Mouse (Mus musculus): ENCODE measurements around the gene Prdm11.

Gene Prdm11

DNA sequence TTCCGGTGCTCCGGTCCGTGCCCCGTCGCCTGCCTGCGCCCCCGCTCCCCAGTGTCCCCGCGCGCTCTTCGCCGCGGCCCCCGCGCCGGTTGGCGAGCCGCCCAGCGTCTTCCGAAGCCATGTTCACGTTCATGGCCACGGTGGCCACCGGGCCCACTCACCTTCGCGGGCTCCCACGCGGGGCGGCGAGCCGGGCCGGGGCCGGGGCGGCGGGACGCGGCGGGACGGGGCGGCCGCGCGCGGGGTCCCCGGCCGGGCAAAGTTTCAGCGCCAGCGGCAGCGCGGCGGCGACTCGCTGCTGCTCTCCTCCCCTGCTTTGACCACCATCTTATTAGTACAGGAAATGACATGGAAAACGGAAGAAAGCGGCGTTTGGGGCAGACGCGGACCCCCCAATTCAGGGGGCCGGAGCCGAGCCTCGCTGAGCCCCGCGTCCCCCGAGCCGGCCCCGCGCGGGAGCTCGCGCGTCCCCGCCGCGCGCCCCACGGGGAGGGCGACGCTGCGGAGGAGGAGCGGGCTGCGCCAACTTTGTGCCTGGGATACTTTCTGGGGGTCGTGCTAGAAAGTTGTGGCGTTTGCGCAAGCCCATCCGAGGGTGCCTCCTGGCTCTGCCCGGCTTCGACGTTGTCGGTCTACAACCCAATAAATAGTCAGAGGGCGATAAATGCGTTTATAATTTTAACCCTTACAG lies at the start of gene Prdm11:
TSS of gene Prdm11 (minus strand) at position 350 of the 691 bp plus-strand sequence.
- peak; percentile 19 for DNase-seq (ENCODE audit: low read depth, low spot score)

DNA sequence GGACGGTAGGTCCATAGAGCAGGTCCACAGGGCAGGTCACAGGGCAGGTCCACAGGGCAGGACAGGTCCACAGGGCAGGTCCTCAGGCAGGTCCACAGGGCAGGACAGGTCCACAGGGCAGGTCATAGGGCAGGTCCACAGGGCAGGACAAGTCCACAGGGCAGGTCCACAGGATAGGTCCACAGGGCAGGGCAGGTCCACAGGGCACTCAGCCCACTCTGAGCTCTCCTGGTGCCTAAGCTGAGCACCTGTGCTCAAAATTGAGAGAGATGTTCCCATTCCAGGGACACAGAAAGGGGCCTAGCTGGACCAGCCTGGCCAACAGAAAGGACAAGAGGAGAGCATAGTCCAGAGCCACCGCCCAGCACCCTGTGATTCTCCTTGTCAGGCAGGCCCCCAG lies 46.4 kb upstream of the Prdm11 start:
- DNase-seq (ENCODE audit: low read depth, low spot score): no peak

DNA sequence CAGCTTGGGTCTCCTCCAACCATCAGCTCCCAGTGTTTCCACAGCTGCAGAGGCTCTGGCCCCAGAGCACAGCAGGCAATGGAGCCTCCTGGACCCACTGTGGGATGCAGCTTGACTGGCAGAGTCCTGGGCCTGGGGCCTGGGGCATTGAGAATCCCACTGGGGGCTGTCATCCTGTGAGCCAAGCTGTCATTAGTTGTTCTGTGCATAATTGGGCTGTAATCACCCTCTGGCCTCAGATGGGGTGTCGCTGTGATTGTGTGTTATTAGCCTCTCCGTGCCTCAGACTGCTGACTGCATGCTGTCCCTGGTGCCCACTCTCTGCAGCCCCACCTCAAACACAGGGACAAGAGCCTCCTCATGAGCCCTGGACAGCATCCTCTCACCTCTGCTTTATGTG lies 45.7 kb upstream of the Prdm11 start:
- peak; percentile 45 for DNase-seq (ENCODE audit: low read depth, low spot score)

DNA sequence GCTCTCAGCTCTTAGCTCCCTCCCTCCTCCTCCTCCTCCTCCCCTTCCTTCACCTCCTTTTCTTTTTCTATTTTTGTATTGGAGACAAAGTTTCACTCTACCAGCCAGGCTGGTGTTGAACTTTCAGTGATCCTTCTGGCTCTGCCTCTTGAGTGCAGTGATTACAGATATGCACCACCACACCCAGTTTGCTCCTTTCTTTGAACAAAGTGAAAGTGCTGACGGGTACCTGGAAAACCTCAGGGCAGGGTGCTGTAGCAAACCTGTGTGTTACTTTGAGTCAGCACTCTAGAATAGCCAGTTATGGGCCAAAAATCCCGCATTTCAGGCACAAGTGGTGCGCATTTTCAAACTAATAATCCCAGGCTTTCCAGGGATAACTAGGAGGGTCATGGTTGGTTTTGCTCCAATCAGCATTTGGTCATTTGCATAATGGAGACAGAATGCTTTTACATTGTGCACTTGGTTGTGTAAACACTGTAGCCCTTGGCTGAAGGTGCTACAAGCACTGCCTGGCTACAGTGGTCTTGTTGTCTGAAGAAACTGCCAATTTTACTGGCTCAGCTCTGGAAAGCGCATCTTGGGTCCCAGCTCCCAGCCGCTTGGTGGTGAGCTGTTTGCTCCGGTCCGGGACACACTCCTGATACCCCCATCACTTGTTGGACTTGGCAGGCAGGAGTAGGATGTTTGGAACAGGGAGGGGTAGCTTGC lies 43.6 kb upstream of the Prdm11 start:
- DNase-seq (ENCODE audit: low read depth, low spot score): no peak

DNA sequence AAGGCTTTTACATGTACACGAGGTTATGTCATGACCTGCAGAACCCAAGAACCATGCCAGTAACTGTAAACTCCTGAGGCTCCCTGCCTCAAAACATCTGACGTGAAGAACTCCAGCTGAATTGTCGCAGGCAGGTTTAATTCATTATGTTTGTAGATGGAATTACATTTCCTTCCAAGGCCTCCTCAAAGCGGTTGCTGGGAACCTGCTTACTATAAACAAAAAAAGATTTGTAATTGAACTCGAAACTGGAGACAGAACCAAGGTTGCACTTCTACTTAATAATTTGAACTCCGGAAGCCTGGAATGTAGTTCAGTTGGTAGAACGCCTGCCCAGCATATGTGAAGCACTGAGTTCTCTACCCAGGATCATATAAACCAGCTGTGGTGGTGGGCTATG lies 42.0 kb upstream of the Prdm11 start:
- DNase-seq (ENCODE audit: low read depth, low spot score): no peak

DNA sequence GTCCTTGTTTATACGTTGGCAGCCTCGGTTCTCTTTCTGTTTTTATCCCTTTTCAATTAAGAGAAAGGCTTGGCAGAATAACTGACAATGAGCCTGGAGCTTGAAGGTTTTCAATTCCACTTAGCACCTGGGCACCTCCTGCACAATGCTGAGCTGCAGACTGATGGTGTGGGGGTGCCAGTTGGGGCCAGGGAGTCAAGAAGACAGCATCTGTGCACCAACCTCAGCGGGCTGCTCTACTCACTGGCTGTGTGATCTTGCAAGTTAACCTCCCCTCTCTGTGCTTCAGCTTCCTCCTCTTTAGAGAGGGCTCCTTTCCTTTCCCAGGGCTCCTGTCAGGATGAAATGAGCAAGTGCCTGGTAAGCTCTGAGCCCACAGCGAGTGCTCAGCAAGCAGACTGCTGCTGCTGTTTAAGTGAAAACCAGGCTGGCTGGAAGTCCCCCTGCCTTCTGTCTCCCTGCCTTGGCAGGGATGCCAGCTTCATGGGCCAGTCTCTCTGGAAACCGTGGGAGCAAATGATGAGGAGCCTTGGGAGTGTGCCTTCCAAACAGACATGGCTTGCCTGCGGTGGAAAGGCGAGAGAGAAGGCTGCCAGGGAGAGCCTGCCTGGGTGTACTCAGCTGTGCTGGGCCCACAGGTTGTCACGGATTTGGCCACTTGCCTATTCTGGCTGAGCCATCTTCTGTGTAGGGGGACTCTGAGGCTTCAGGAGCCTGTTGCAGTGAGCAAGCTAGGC lies 39.5 kb upstream of the Prdm11 start:
- DNase-seq (ENCODE audit: low read depth, low spot score): peak; percentile 93

DNA sequence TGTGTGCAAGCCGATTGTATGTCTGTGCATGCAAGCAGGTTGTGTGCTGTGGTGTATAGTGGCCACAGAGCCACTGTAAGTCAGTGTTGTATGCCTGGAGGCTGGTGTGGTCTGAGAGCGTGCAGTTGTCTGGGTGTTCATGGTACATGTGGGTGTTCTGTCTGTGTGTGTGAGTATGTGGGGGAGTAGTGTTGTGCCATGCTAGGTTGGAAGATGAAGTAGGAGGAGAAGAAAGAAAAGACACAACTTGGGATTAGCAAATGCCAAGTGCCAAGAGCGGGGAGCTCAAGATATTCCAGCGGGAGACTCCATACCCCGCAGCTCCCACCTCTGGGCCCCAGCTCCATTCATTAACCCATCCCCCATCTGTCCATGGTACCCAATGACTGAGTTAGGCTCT lies 38.5 kb upstream of the Prdm11 start:
- DNase-seq (ENCODE audit: low read depth, low spot score): peak; percentile 66

DNA sequence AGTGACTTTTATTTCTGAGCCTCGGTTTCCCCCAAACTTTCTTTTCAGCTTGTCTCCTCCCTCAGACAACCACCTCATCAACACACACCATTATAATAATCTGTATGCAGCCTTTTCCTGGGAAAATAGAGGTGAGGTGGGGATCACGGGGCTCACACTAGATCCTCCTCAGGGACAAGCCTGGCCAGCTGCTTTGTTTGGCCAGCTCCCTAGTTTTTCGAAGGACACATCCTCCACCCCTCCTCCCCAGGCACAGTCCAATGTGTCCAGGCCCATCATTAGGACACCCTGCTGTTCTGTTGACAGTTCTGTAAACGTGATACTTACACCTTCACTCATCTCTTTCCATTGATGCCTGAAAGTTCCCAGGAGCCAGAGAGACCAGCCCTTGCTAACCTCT lies 37.4 kb upstream of the Prdm11 start:
- DNase-seq (ENCODE audit: low read depth, low spot score): no peak

DNA sequence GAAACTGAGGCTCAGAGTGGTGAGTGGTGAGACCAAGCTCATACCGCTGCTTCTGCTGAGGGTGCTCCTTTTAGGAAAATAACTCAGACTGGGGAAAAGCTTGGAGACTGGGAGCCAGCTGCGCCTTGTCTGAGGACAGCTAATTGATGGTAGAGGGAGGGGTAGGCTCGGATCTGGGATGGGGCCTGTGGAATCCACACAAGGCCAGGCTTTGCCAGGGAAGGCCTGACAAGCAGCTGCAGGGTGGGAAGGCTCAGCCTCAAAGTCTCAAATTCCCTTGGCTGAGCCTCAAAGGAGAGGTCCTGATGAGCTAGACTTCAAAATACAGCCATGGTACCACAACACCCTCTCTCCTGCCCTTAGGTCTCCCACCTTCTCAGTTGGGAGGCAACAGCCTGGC lies 36.9 kb upstream of the Prdm11 start:
- DNase-seq (ENCODE audit: low read depth, low spot score): peak; percentile 55

DNA sequence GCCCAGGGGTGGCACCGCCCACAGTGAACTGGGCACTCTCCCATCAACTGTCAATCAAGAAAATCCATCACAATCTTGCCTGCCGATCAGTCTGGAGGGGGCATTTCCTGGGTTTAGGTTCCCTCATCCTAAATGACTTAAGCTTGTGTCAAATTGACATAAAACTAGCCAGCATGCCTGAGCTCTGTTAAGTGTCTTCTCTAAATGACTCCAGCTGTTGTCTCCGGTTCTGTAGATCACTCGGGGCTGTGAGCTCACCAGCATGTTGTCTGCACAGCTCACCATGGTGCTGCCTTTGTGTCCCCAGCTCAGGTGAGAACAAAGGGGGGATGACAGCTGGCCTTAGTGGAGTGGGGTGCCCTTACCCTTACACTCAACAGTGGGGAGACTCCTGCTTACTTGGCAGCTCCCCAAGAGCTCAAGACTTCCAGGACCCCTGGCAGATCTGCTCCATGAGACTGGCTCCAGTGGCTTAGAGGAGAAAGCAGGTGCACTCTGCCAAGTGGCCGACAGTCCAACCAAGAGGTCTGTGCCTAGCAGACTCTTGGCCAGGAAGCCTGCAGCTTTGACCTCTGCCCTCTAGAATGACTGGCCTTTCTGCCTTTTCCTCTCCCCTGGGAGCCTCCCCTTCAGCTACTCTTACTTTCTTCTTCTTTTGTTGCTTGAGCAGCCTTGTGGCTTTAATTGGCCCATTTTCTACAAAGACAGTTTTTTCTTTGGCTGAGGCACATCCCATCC lies 35.1 kb upstream of the Prdm11 start:
- DNase-seq (ENCODE audit: low read depth, low spot score): no peak

DNA sequence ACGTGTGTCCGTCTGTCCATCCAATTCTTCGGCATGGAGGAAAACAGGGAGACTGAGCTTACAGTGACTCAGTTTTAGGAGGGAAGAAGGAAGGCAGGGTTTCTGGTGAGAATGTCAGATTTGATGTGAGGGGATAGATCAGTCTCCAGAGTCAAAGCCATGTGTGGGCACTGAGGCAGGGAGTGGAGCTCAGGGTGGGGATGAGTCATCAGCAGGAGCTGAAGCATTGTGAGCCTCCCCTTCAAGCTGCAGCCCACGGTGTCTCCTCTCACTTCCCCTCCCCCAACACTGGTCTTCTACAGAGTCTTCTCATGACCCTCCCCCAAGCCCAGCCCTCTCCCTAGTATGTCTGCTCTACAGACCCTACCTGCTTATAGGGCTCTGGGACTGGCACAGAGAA lies 33.4 kb upstream of the Prdm11 start:
- DNase-seq (ENCODE audit: low read depth, low spot score): peak; percentile 83

DNA sequence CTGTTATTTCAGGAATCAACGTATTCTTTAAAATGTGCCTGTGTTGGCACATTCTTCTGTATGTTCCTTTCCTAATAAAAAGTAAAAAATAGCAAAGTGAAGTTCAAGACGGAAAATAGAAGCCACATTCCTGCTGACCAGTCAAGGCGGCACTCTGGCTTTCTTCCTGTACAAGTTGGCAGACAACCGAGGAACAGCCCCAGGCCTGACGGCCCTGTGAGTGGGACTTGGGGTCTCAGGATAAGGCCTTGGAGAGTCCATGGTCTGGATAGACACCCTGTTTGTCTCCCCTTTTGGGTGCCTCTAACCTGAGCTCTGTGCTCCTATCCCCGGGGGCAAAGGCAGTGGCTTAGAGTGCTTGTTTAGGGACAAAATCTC lies 30.6 kb upstream of the Prdm11 start:
- DNase-seq (ENCODE audit: low read depth, low spot score): no peak

DNA sequence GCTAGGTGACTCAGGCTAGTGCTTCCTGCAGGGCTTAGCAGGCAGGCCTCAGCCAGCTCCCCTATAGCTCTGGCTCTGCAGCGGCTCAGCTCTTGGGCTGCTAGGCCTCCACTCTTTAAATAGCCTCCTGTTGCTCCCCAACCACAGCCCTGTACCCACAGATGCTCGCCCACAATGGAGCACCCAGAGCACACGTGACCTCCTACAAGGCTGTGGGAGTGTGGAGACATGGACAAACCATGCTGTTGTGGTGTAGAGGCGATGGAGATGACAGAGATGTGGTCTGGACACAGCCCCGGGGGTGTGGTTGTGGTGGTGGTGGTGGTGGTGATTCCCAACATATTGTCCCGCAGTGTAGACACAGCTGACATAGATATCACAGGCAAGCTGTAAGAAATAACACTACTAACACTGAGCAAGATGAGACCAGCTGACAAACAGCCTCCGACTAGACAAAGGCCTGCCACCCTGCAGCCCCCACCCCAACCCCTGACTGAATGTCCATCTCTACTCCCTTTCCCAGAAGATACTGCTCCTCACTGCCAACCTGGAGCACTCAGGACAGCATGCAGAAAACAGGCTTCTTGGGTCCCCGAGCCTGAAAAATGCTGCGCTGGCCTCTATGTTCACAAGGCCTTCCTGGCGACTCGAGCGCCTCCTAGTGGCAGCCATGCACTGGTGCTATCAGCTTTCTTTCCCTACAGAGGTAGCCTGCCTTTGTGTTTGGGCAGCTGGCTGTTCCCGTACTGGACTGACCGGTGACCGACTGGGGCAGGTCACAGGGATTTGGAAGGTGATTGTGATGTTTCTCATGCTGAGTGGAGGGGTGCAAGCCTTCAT lies 30.0 kb upstream of the Prdm11 start:
- DNase-seq (ENCODE audit: low read depth, low spot score): peak; percentile 81

DNA sequence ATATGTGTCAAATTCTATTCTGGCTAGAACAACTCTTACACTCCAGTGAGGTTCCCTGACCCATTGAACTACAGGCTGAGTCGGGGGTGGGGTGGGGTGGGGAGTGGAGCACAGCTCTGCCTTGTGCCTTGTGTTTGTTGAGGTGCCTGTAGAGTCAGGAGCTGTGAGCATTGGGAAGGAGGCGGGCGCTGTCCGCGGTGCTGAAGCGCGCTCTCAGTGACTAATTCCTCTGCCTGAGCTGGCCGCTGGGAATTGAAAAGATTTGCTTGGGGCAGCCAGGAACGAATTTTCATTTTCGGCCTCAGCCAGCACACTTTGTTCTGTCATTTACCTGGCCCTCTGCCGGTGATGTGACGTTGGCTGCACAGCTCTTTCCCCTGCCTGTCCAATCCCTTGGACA lies 25.7 kb upstream of the Prdm11 start:
- DNase-seq (ENCODE audit: low read depth, low spot score): peak; percentile 67

DNA sequence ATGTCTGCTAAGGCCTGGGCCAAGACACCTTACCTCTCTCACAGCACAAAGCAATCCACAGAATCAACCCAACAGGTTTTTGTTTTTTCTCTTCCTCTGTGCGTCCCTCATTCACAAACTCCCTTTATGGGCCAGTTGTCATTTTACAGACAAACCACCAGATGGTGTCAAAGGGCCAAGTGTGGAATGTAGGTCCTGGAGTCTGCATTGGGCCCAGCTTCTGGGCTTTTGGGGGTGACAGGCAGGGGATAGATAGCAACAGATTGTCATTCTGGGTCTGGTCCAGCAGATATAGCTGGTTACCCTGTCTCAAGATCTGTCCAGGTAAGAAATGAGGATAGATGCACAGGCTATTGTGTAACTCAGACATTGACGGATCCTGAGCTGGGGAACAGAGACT lies 23.0 kb upstream of the Prdm11 start:
- peak; percentile 84 for DNase-seq (ENCODE audit: low read depth, low spot score)

DNA sequence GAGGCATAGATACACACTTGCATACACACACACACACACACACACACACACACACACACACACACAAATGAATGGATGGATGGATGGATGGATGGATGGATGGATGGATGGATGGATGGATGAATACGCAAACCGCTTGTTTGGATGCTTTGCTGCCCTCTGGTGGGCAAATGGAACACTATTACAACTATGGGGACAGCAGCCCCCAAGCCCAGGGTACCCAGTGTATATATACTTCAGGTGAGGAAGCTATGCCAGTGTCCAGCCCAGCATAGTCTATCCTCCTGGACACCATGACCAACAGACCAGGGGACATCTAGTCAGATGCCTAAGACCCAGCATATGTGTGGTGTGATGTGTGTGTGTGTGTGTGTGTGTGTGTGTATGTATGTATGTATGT lies 17.4 kb upstream of the Prdm11 start:
- peak; percentile 67 for DNase-seq (ENCODE audit: low read depth, low spot score)

DNA sequence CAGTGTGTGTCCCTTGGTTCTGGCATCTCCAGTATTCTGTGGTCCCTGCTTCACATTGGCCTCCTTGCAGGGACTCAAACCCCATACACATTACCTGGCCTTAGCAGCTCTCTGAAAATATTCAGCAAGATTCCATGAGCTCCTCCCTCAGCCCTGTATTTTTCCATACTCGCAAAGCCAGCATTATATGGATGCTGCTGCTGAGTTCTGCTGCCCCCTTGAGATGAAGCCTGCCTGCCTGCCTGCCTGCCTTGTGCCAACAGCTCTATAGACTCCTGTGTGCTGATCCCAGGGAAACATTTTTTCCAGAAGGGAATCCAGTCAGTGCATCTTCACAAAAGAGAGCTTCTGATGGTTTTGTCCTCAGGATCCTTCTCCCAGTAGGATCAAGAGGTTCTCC lies 5.9 kb upstream of the Prdm11 start:
- no peak for DNase-seq (ENCODE audit: low read depth, low spot score)

DNA sequence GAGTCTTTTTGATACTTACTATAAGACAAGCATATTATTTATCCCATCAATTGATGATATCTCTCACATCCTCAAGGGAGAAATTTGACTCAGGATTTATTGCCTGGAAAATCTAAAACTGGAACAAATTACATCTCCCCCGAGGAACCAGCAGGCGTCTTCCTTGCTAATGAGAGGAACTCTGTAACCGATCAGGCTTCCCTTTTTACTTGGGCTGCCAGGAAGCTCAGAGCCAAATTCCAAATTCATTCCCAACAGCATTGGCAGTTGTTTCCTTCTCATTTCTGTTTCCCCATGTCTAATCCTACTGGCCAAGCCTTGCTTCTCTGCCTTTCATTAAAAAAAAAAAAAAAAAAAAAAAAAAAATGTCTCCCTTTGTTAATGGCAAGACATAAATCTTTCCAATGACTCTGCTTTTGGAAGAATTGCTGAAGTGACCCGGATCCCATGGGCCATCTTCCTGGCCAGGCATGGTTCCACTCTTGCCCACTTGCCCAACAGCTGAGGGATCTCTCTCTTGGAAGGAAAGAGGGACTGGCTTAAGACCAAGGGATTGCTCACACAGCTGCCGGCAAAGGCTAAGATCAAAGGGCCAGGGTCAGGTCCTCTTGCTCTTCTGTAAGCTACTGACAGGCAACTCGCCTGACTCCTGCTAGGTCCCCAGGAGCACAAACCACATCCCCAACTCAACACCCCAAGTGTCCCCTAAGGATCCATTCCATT lies 2.8 kb upstream of the Prdm11 start:
- DNase-seq (ENCODE audit: low read depth, low spot score): no peak

DNA sequence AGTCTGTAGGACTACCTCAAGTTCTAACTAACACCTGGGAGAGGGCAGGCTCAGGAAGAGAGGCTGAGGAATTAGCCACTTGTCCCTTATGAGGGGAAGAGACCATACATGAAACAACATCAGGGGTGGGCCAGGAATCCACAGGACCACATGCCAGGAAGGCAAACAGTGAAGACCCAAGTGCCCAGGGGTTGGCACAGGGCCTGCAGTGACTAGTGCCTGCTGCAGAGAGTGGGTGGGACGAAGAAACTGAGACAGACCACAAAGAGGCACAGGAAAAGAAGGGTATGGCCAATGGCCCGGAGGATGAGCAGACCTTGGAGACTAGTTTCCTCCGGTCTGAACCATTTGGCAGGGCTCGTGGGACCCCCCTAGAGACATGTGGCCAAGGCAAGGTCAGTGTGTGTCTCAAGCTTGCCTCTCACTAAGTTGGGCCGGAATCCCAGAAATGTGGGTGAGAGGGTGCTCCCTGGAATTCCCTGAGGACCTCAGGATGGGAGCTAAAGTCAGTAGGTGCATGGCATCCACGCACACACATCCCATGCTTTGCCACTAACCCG lies 1.6 kb upstream of the Prdm11 start:
- DNase-seq (ENCODE audit: low read depth, low spot score): no peak

DNA sequence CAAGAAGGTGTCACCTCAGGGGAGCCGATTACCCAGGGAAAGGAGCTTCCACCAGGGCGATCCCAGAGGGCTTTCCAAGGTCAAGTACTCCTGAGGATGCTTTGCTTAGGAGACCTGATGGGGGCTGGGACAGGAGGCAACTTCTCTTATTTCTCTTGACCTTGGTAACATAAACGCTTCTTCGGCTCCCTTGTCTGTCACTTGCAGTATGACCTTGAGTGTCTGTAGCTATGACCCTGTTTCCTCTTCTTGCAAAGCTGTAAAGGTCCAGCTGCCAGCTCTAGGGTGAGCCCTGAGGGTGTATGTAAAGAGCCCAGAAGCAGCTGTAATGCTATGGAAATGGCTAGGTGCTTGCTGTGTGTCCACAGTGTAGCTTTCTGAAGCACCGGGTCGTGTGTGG lies 1.1 kb upstream of the Prdm11 start:
- no peak for DNase-seq (ENCODE audit: low read depth, low spot score)
